Mouse (Mus musculus): ENCODE results near the gene Epha2. TPM values are rescaled to one million over a fixed set of nuclear protein-coding genes. Genes with fewer than 3 reads are reported as not detected.

The Epha2 gene
- polyA plus RNA-seq, 1 experiment: 129 TPM

GRCm38 (mm10) chr4:141308381-141308780 lies 7.3 kb downstream of the Epha2 start:
- Histone ChIP-seq H3K4me3 (ENCODE audit: insufficient read depth, poor library complexity, severe bottlenecking) (no peak overlapping the region), H3K36me3 (ENCODE audit: control insufficient read depth, insufficient read depth) (peaks cover 93% of the 10 kb centered on the region), H3ac (ENCODE audit: control insufficient read depth, insufficient read length, low read depth) (no peak overlapping the region), H3K27me3 (ENCODE audit: control insufficient read depth, insufficient read depth, insufficient read length) (no peaks in the 10 kb centered on the region), H3K79me3 (ENCODE audit: low read depth) (peaks cover 86% of the 10 kb centered on the region), H3K79me2 (ENCODE audit: control insufficient read depth, insufficient read depth) (peaks cover 100% of the 10 kb centered on the region)
- no peak for TF ChIP-seq MYOG (IDR thresholded peaks at IDR 0.05; ENCODE audit: control insufficient read depth, extremely low read depth, insufficient read length)
- no peak for TF ChIP-seq MYOD1 (IDR thresholded peaks at IDR 0.05; ENCODE audit: control insufficient read depth, insufficient read length, low read depth)
- TF ChIP-seq MAX (IDR thresholded peaks at IDR 0.05): no peak
- no peak for TF ChIP-seq CTCF (IDR thresholded peaks at IDR 0.05; ENCODE audit: control insufficient read depth, insufficient read depth, insufficient read length)
- TF ChIP-seq USF1 (IDR thresholded peaks at IDR 0.05; ENCODE audit: low read depth): no peak
- TF ChIP-seq FOSL1 (IDR thresholded peaks at IDR 0.05; ENCODE audit: insufficient read depth, low read length, poor library complexity, severe bottlenecking): no peak
- TF ChIP-seq CEBPB (IDR thresholded peaks at IDR 0.05; ENCODE audit: low read depth): no peak

GRCm38 (mm10) chr4:141308857-141309772 lies 8.1 kb downstream of the Epha2 start:
- H3K36me3 ChIP-seq (ENCODE audit: control insufficient read depth, insufficient read depth): peaks cover 94% of the 10 kb centered on the region
- peak; percentile 66 for TF ChIP-seq USF1 (IDR thresholded peaks at IDR 0.05; ENCODE audit: low read depth)
- peak; percentile 83 for TF ChIP-seq CEBPB (IDR thresholded peaks at IDR 0.05; ENCODE audit: low read depth)
- TF ChIP-seq MAX (IDR thresholded peaks at IDR 0.05): no peak
- no peak for TF ChIP-seq FOSL1 (IDR thresholded peaks at IDR 0.05; ENCODE audit: insufficient read depth, low read length, poor library complexity, severe bottlenecking)
- no peak overlapping the region for H3ac ChIP-seq (ENCODE audit: control insufficient read depth, insufficient read length, low read depth)
- no peaks in the 10 kb centered on the region for H3K27me3 ChIP-seq (ENCODE audit: control insufficient read depth, insufficient read depth, insufficient read length)
- H3K4me3 ChIP-seq (ENCODE audit: insufficient read depth, poor library complexity, severe bottlenecking): no peak overlapping the region
- peaks cover 86% of the 10 kb centered on the region for H3K79me3 ChIP-seq (ENCODE audit: low read depth)
- peaks cover 100% of the 10 kb centered on the region for H3K79me2 ChIP-seq (ENCODE audit: control insufficient read depth, insufficient read depth)

- H3ac ChIP-seq (ENCODE audit: control insufficient read depth, insufficient read length, low read depth): peak overlapping the region; percentile 34
- TF ChIP-seq MYOD1 (IDR thresholded peaks at IDR 0.05; ENCODE audit: control insufficient read depth, insufficient read length, low read depth): no peak
- no peak for TF ChIP-seq CEBPB (IDR thresholded peaks at IDR 0.05; ENCODE audit: low read depth)
Observed at GRCm38 (mm10) chr4:141309773-141310145, 8.7 kb downstream of the Epha2 start.

DNA sequence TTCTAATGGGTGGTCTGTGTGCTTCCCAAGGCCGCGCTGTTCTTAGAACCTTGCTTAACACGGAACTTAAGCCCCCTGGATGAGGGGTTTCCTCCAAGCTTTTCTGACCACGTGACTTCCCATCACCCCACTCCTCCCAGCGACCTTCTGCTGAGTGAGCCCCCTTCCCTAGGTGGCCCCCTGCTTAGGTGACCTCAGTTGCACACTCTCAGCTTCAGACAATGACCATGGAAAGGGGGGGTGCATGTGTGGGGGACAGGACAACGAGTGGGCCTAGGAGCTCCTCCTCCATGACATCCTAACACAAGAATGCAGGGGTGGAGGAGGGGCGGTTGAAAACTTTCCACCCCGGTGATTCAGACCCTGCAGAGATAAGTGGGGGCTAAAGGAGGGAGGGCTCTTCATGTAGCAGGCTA lies 9.2 kb downstream of the Epha2 start:
- H3K27me3 ChIP-seq (ENCODE audit: control insufficient read depth, insufficient read depth, insufficient read length): no peaks in the 10 kb centered on the region
- peaks cover 95% of the 10 kb centered on the region for H3K36me3 ChIP-seq (ENCODE audit: control insufficient read depth, insufficient read depth)
- peak overlapping the region; percentile 13 for H3ac ChIP-seq (ENCODE audit: control insufficient read depth, insufficient read length, low read depth)
- peaks cover 100% of the 10 kb centered on the region for H3K79me2 ChIP-seq (ENCODE audit: control insufficient read depth, insufficient read depth)
- TF ChIP-seq CTCF (IDR thresholded peaks at IDR 0.05; ENCODE audit: control insufficient read depth, insufficient read depth, insufficient read length): no peak
- peak; percentile 69 for TF ChIP-seq USF1 (IDR thresholded peaks at IDR 0.05; ENCODE audit: low read depth)
- TF ChIP-seq MAX (IDR thresholded peaks at IDR 0.05): peak; percentile 30
- no peak for TF ChIP-seq CEBPB (IDR thresholded peaks at IDR 0.05; ENCODE audit: low read depth)
- no peak overlapping the region for H3K4me3 ChIP-seq (ENCODE audit: insufficient read depth, poor library complexity, severe bottlenecking)
- peaks cover 86% of the 10 kb centered on the region for H3K79me3 ChIP-seq (ENCODE audit: low read depth)

More at GRCm38 (mm10) chr4:141309773-141310145, 8.7 kb downstream of the Epha2 start:
- Histone ChIP-seq H3K79me3 (ENCODE audit: low read depth) (peaks cover 86% of the 10 kb centered on the region), H3K4me3 (ENCODE audit: insufficient read depth, poor library complexity, severe bottlenecking) (no peak overlapping the region), H3K79me2 (ENCODE audit: control insufficient read depth, insufficient read depth) (peaks cover 100% of the 10 kb centered on the region), H3K27me3 (ENCODE audit: control insufficient read depth, insufficient read depth, insufficient read length) (no peaks in the 10 kb centered on the region), H3K36me3 (ENCODE audit: control insufficient read depth, insufficient read depth) (peaks cover 94% of the 10 kb centered on the region)

- TF ChIP-seq CTCF (IDR thresholded peaks at IDR 0.05; ENCODE audit: control insufficient read depth, insufficient read depth, insufficient read length) (no peak), FOSL1 (IDR thresholded peaks at IDR 0.05; ENCODE audit: insufficient read depth, low read length, poor library complexity, severe bottlenecking) (peak; percentile 61), MYOD1 (IDR thresholded peaks at IDR 0.05; ENCODE audit: control insufficient read depth, insufficient read length, low read depth) (peak; percentile 4), USF1 (IDR thresholded peaks at IDR 0.05; ENCODE audit: low read depth) (no peak), MYOG (IDR thresholded peaks at IDR 0.05; ENCODE audit: control insufficient read depth, extremely low read depth, insufficient read length) (no peak), MAX (IDR thresholded peaks at IDR 0.05) (no peak), CEBPB (IDR thresholded peaks at IDR 0.05; ENCODE audit: low read depth) (no peak)
Observed at GRCm38 (mm10) chr4:141311078-141311477, 10.0 kb downstream of the Epha2 start.

GRCm38 (mm10) chr4:141311506-141311905 lies 10.5 kb downstream of the Epha2 start:
- TF ChIP-seq USF1 (IDR thresholded peaks at IDR 0.05; ENCODE audit: low read depth) (no peak), CTCF (IDR thresholded peaks at IDR 0.05; ENCODE audit: control insufficient read depth, insufficient read depth, insufficient read length) (no peak), MAX (IDR thresholded peaks at IDR 0.05) (no peak), MYOG (IDR thresholded peaks at IDR 0.05; ENCODE audit: control insufficient read depth, extremely low read depth, insufficient read length) (no peak), CEBPB (IDR thresholded peaks at IDR 0.05; ENCODE audit: low read depth) (no peak), MYOD1 (IDR thresholded peaks at IDR 0.05; ENCODE audit: control insufficient read depth, insufficient read length, low read depth) (no peak), FOSL1 (IDR thresholded peaks at IDR 0.05; ENCODE audit: insufficient read depth, low read length, poor library complexity, severe bottlenecking) (no peak)
- H3K4me3 ChIP-seq (ENCODE audit: insufficient read depth, poor library complexity, severe bottlenecking): no peak overlapping the region
- peaks cover 95% of the 10 kb centered on the region for H3K36me3 ChIP-seq (ENCODE audit: control insufficient read depth, insufficient read depth)
- H3K79me3 ChIP-seq (ENCODE audit: low read depth): peaks cover 85% of the 10 kb centered on the region
- peak overlapping the region; percentile 21 for H3ac ChIP-seq (ENCODE audit: control insufficient read depth, insufficient read length, low read depth)
- peaks cover 100% of the 10 kb centered on the region for H3K79me2 ChIP-seq (ENCODE audit: control insufficient read depth, insufficient read depth)
- H3K27me3 ChIP-seq (ENCODE audit: control insufficient read depth, insufficient read depth, insufficient read length): no peaks in the 10 kb centered on the region

More at GRCm38 (mm10) chr4:141311078-141311477, 10.0 kb downstream of the Epha2 start:
- no peak overlapping the region for H3K4me3 ChIP-seq (ENCODE audit: insufficient read depth, poor library complexity, severe bottlenecking)
- H3K36me3 ChIP-seq (ENCODE audit: control insufficient read depth, insufficient read depth): peaks cover 95% of the 10 kb centered on the region
- H3K79me2 ChIP-seq (ENCODE audit: control insufficient read depth, insufficient read depth): peaks cover 100% of the 10 kb centered on the region
- peaks cover 85% of the 10 kb centered on the region for H3K79me3 ChIP-seq (ENCODE audit: low read depth)
- peak overlapping the region; percentile 56 for H3ac ChIP-seq (ENCODE audit: control insufficient read depth, insufficient read length, low read depth)
- no peaks in the 10 kb centered on the region for H3K27me3 ChIP-seq (ENCODE audit: control insufficient read depth, insufficient read depth, insufficient read length)

Measured in C2C12 (cell line).